Mouse (Mus musculus): ENCODE results near the gene Ccnyl1. TPM values are rescaled to one million over a fixed set of nuclear protein-coding genes. Genes with fewer than 3 reads are reported as not detected.

Gene Ccnyl1
- polyA plus RNA-seq, 1 experiment from 2014 or later, result 5.0 TPM

DNA sequence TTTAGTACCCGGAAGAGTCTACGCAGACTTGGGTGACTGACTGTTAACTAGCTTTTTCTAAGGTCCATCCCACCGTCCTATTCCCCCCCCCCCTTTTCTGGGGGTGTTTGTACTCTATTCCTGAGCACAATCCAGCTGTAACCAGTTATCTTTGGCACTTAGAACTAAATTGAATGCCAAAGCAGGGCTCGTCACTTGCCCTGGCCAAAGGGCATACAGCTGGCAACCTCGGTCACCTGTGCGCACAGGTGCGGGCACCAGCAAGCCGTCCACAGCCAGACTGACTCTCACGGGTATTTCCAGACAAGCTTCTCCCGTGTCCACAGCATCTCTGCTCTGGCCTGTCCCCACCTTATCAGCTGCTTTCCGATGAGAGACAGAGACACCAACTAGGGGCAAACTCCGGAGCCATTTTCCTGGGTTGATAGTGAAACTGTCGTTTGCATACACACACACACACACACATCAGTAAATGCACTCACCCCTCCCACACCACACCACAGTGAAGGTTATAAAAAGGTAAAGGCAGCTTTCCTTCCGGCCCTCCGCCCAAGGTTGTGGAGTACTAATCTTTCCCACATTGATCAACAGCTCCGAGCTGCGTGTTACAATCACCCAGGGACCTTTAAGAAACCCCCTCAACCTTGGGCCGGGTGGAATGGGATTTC is 52.6 kb downstream of the Ccnyl1 start:
- H3K9ac ChIP-seq (ENCODE audit: low read depth, low read length), result no peak overlapping the region
- 82% methylated on average over 18 of the region's 18 CpGs for WGBS
- H3K9me3 ChIP-seq (replicated peaks; ENCODE audit: low read length), result no peaks in the 10 kb centered on the region
- H3K4me1 ChIP-seq (replicated peaks; ENCODE audit: insufficient read depth, low read length), result peaks cover 9% of the 10 kb centered on the region; the same call in 1 of the 2 replicates
- no peak overlapping the region for H3K4me3 ChIP-seq (replicated peaks; ENCODE audit: low read depth, low read length)
- no peak for ATAC-seq (replicated peaks; ENCODE audit: low FRiP score, low read depth)
- no peaks in the 10 kb centered on the region for H3K27me3 ChIP-seq (ENCODE audit: insufficient read depth, low read length)
- no peak overlapping the region for H3K4me2 ChIP-seq (ENCODE audit: low read length)
- H3K27ac ChIP-seq, result no peak overlapping the region
- TF ChIP-seq CTCF (IDR thresholded peaks at IDR 0.05; ENCODE audit: low read depth), result no peak
- no peak for DNase-seq (ENCODE audit: low spot score)
- no peaks in the 10 kb centered on the region for H3K36me3 ChIP-seq (ENCODE audit: insufficient read depth, low read length)

DNA sequence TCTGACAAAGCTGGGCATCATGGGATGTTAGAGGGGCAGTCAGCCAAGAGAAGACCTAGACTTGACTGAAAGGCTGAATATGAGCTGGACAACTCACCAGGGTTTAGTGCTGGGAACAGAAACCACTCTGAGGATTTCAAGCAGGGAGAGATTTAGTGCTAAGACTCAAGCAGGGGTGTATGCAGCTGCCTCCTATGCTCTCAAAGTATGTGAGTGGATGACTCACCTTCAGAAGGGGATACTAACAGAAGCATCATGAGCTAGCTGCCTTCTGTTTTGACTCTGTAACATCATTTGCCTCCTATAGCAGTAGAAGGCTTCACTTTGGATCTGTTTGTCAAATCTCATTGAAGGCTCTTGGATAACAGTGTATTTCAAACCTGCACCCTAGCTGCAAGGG is 54.4 kb downstream of the Ccnyl1 start:
- TF ChIP-seq CTCF (IDR thresholded peaks at IDR 0.05; ENCODE audit: low read depth), result no peak
- Histone ChIP-seq H3K9ac (ENCODE audit: low read depth, low read length) (no peak overlapping the region), H3K27ac (no peak overlapping the region), H3K9me3 (replicated peaks; ENCODE audit: low read length) (no peaks in the 10 kb centered on the region), H3K4me1 (replicated peaks; ENCODE audit: insufficient read depth, low read length) (no peaks in the 10 kb centered on the region), H3K27me3 (ENCODE audit: insufficient read depth, low read length) (no peaks in the 10 kb centered on the region), H3K4me3 (replicated peaks; ENCODE audit: low read depth, low read length) (no peak overlapping the region), H3K4me2 (ENCODE audit: low read length) (no peak overlapping the region), H3K36me3 (ENCODE audit: insufficient read depth, low read length) (no peaks in the 10 kb centered on the region)
- DNase-seq (ENCODE audit: low spot score), result no peak
- ATAC-seq (replicated peaks; ENCODE audit: low FRiP score, low read depth), result no peak

DNA sequence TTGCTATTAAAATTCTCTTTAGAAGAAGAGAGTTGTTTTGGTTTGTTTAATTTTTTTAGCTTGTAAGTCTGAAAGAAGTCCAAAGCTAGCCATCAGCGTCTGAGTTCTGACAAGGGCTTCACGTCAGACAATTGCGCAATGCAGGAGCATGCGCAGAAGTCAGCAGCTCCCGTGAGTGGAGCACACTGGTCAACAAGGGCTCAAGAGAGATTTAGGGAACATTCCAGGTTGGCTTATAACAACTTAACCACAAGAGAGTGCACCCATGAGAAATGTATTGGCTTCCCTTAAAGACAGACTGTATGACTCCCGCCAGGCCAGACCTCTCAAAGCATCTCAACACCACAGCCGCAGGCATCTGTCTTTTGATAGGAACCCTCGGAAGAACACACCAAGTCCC is 62.9 kb downstream of the Ccnyl1 start:
- no peaks in the 10 kb centered on the region for H3K27me3 ChIP-seq (ENCODE audit: insufficient read depth, low read length)

DNA sequence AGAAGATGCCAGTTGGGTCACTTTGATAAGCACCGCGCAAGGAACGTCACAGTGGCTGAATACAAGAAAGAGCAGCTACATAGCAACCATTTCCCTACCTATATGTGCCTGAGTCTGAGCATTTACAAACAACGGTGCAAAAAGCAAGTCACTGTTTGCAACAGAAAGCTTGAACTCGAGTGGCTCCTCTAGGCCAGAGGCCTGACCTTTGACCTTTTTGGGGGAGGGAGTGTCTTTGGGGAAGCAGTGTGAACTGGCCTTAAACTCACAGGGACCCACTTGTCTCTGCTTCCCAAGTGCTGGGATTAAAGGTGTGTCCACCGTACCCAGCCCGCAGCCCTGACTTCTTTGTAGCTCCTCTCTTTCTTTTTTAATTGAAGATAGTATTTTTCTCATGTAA is 63.4 kb downstream of the Ccnyl1 start:
- no peaks in the 10 kb centered on the region for H3K36me3 ChIP-seq (ENCODE audit: insufficient read depth, low read length)
- WGBS, result 77% methylated on average over 7 of the region's 7 CpGs
- ATAC-seq (replicated peaks; ENCODE audit: low FRiP score, low read depth), result no peak
- H3K9me3 ChIP-seq (replicated peaks; ENCODE audit: low read length), result no peaks in the 10 kb centered on the region
- H3K4me3 ChIP-seq (replicated peaks; ENCODE audit: low read depth, low read length), result no peak overlapping the region
- DNase-seq (ENCODE audit: low spot score), result no peak
- no peaks in the 10 kb centered on the region for H3K4me1 ChIP-seq (replicated peaks; ENCODE audit: insufficient read depth, low read length)
- no peak overlapping the region for H3K4me2 ChIP-seq (ENCODE audit: low read length)
- no peak overlapping the region for H3K27ac ChIP-seq
- TF ChIP-seq CTCF (IDR thresholded peaks at IDR 0.05; ENCODE audit: low read depth), result no peak
- H3K27me3 ChIP-seq (ENCODE audit: insufficient read depth, low read length), result no peaks in the 10 kb centered on the region
- H3K9ac ChIP-seq (ENCODE audit: low read depth, low read length), result no peak overlapping the region

More for the DNA sequence above, 62.9 kb downstream of the Ccnyl1 start:
- no peak overlapping the region for H3K9ac ChIP-seq (ENCODE audit: low read depth, low read length)
- H3K4me1 ChIP-seq (replicated peaks; ENCODE audit: insufficient read depth, low read length), result no peaks in the 10 kb centered on the region
- 84% methylated on average over 8 of the region's 8 CpGs for WGBS
- no peaks in the 10 kb centered on the region for H3K36me3 ChIP-seq (ENCODE audit: insufficient read depth, low read length)
- H3K9me3 ChIP-seq (replicated peaks; ENCODE audit: low read length), result no peaks in the 10 kb centered on the region
- H3K4me3 ChIP-seq (replicated peaks; ENCODE audit: low read depth, low read length), result no peak overlapping the region
- no peak for DNase-seq (ENCODE audit: low spot score)
- H3K27ac ChIP-seq, result no peak overlapping the region
- ATAC-seq (replicated peaks; ENCODE audit: low FRiP score, low read depth), result no peak
- no peak for TF ChIP-seq CTCF (IDR thresholded peaks at IDR 0.05; ENCODE audit: low read depth)
- no peak overlapping the region for H3K4me2 ChIP-seq (ENCODE audit: low read length)

DNA sequence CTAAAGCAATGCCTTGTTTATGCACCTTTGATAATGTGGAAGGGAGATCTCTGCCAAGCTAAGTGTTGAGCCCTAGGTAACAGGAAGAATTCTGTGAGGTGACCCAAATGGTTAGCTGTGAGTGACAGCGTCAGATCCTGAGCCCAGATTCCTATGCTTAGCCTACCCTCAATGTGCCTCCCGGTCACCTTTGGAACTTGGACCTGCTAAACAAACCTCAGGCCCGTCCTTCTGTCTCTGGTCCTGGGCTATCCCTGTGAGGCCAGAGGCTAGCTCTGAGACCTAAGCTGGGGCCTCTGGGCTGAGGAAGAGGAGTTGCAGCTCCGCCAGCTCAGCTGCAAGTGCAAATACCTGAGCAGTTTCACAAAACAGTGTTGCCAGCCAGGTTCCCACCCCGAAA is 64.4 kb downstream of the Ccnyl1 start:
- H3K4me3 ChIP-seq (replicated peaks; ENCODE audit: low read depth, low read length), result no peak overlapping the region
- TF ChIP-seq CTCF (IDR thresholded peaks at IDR 0.05; ENCODE audit: low read depth), result no peak
- H3K27me3 ChIP-seq (ENCODE audit: insufficient read depth, low read length), result no peaks in the 10 kb centered on the region
- no peak overlapping the region for H3K27ac ChIP-seq
- DNase-seq (ENCODE audit: low spot score), result no peak
- no peak overlapping the region for H3K4me2 ChIP-seq (ENCODE audit: low read length)
- H3K9me3 ChIP-seq (replicated peaks; ENCODE audit: low read length), result no peaks in the 10 kb centered on the region
- no peak overlapping the region for H3K9ac ChIP-seq (ENCODE audit: low read depth, low read length)
- H3K36me3 ChIP-seq (ENCODE audit: insufficient read depth, low read length), result no peaks in the 10 kb centered on the region
- ATAC-seq (replicated peaks; ENCODE audit: low FRiP score, low read depth), result no peak
- 92% methylated on average over 5 of the region's 5 CpGs for WGBS
- no peaks in the 10 kb centered on the region for H3K4me1 ChIP-seq (replicated peaks; ENCODE audit: insufficient read depth, low read length)

DNA sequence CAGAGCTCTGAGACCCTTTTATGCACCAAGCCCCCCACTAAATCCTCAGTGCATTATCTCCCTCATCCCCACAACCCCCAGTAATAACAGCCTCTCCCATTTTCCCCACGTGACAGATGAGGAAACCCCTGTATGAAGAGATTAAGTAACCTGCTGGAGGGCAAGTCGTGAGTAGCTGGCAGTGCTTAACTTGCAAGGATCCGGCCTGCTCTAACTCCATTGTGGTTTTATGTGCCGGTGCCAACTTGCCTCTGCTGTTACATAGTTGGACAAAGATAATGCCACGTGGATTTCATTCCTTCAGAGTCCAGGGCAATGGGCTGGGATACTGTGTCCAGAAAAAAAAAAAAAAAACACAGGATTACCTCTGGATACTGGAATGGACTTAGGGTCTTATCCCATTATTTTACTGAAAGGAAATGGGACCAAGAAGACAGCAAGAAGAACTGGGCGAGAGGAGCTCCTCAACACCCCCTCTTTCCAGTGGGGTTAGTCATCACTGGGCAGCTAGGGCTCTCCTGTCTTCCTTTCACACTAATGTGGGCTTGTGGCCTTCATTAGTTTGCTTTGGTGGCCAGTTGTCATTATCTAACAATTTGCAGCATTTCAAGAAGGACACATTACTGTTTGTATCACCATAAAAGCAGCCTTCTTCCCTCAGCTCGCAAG is 65.8 kb downstream of the Ccnyl1 start:
- Histone ChIP-seq H3K9me3 (replicated peaks; ENCODE audit: low read length) (no peaks in the 10 kb centered on the region), H3K9ac (ENCODE audit: low read depth, low read length) (no peak overlapping the region), H3K36me3 (ENCODE audit: insufficient read depth, low read length) (no peaks in the 10 kb centered on the region), H3K4me3 (replicated peaks; ENCODE audit: low read depth, low read length) (no peak overlapping the region), H3K27ac (no peak overlapping the region), H3K4me1 (replicated peaks; ENCODE audit: insufficient read depth, low read length) (no peaks in the 10 kb centered on the region), H3K27me3 (ENCODE audit: insufficient read depth, low read length) (no peaks in the 10 kb centered on the region), H3K4me2 (ENCODE audit: low read length) (no peak overlapping the region)
- WGBS, result 58% methylated on average over 7 of the region's 7 CpGs
- no peak for ATAC-seq (replicated peaks; ENCODE audit: low FRiP score, low read depth)
- no peak for DNase-seq (ENCODE audit: low spot score)
- no peak for TF ChIP-seq CTCF (IDR thresholded peaks at IDR 0.05; ENCODE audit: low read depth)
